Mouse (Mus musculus) neutrophil, adult 5-6 weeks (primary cell): Measurements from ENCODE around the gene Lrrc72. TPM values are rescaled to one million over a fixed set of nuclear protein-coding genes. Genes with fewer than 3 reads are reported as not detected.

Experiments used
- ATAC-seq: fragments of 151-379, 151-347 bp; 2 replicates; pipeline ENCODE4 v1.8.0; 2017; ENCODE audit warnings: mild to moderate bottlenecking, moderate TSS enrichment; ENCODE audit not compliant: insufficient number of reproducible peaks, poor library complexity, low FRiP score, severe bottlenecking; ENCODE audit errors: extremely low read depth
- total RNA-seq: library from RNA; stranded (forward); fragments of 200-1000 nt; gene quantifications from 2 replicates; pipeline ENCODE4 v1.2.3, GENCODE M21; 2017

Lrrc72 gene
- not detected in 2 replicates for total RNA-seq

DNA sequence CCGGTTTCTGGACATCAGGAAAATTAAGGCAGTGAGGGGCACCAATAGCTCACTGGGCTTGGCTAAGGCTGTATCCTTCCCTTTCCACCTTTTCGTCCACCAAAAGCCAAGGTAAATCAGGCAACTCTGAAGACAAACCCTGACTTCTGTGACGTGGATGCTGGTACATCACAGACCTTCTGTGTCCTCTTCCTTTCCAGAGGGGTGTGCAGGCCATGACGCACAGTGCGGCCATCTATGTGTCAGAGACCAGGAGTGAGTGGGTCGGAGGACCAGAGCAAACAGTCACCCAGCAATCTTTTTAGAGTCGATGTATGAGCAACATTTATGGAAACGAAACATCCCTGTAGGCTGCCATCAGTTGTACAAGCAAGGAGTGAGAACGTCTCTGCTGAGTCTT, at the start of gene Lrrc72:
TSS of gene Lrrc72 (minus strand) at position 101 of the 400 bp plus-strand sequence.
- no peak for ATAC-seq

DNA sequence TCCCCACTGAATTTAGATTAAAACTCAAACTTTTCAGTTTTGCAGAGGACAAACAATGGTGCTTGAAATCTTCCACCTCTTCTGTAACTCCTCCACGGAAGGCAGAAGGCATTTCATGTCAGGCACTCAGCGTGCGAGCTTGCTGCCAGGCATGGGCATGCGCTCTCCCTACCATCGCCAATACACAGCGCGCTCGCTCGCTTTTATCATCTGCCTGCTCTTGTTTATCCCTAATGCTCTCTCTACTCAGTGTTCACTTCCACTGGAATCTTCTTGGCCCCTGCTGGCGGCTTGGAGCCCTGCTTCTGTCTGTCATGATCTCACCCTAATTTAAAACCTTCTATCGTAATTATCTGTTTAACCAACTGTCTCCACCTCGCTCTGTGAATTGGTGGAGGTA, 49.1 kb upstream of the Lrrc72 start:
- ATAC-seq, result no peak

DNA sequence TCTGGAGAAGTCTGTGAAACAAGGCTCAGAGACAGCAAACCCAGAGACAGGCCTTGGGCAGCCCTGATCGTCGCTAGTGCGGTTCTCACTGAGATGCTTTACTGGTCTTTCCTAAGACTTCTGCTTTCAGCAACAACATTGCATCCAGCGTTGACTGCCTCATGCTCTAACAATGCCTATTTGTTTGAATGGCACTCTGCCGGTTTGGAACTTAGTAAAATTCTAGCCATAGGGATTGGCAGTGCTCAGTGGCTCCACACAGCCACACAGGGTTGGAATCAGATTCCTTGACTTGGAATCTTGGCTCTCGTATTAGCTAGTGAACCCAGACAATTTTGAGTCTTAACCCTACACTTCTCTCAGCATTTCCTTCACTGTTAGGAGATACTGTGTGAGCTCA, 38.1 kb upstream of the Lrrc72 start:
- ATAC-seq, result no peak

DNA sequence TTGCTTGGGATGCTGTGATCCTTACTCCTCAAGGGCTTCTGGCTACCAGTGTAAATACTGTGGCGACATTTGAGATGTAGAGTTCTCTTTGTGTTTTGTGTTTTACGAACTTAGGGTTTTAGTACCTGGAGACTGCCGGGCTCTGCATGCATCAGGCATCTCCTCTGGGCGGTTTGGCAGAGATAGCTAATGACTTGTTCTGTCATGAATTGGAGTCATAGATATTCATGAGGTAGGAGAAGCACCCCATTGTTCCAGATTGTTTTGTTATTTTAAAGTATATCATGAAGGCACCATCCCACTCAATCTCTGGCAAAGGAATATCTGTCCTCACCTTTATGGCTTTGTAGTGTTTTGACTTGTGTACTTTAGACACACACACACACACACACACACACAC, 37.3 kb upstream of the Lrrc72 start:
- no peak for ATAC-seq

DNA sequence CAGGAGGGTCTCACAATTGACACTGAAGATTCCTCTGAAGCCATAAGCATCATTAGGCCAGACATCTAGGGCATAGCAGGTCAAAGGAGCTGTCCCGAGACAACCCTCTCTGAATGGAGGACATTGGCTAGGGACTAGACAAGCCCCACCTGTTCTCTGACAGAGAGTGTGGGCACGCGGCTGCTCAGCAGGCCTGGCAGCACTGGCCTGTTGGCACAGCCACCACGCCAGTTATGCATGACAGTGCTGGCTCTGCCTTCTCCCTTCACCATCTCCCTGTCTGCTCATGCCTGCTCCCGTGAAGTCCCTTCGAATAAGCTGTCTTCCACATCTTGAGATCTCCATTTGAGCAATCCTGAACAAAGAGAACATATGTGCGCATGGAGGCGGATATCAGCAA, 36.4 kb upstream of the Lrrc72 start:
- no peak for ATAC-seq

DNA sequence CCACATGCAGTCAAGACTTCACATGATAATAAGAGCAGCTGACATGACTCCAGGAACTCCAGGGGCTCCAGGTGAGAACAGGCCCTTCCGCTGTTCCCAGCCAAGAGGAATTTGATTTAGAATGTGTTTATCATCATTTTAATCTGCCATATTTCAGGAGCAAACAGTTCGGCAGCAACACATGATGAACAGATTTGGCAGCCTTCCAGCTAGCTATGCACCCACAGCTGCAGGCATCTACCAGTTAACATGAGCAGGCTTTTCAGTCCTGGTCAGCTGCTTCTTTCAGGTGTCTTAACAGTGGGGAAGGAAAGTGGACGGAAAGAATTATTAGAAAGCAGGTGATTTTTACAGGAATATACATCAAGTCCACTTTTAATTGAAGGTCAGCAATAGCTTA, 21.6 kb upstream of the Lrrc72 start:
- ATAC-seq, result no peak

DNA sequence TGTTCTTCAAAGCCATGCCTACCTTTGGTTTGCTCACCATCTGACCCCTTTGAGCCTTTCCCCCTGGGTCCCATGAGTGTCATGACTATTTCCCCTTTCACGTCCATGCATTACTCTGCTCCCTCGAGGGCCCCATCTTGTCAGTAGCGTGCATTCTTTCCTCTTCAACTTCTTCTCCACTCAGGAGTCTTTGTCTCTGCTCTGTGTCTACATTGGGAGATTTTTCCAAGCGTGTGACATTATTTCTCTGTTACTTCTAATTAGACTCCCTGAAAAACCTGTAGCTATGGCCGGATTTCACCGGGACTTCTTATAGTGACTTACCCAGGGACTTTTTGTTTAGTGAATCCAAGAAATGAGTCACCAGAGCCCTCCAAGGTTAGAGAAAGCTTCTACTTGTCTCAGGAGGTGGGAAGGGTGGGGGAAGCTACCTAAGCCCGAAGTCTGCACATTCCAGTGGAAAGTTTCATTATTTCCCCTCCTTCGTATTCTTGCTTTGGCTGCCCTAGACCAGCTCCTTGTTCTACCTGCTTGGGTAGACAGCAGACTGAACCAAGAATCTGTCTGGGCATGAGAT, 14.6 kb upstream of the Lrrc72 start:
- ATAC-seq, result no peak

DNA sequence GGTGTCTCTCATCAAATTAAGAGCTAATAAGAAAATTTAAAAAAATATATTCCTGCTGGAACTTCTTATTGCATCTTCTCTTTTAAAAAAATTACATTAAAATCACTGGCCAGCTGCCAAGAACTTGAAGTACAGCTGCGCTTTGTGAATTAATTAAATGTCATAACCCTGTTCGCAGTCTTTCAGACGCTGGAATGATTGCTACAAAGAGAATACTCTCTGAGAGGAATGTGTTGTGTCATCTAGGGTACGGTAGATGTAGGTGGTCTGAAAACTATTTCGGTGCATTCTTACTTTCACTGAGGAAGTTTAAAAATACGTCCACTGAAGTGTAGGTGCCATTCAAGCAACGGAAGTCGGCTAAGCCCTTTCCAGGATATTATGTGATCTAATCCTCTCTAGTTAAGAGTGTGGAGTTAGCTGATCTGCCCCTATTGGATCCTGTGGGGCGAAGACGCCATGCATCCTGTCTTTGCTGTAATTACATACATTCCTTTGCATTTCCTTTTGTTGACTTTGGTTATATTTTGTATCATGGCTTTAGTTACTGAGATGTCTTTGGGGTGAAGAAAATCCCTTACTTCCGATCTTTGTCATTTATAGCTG, 9.0 kb upstream of the Lrrc72 start:
- no peak for ATAC-seq

DNA sequence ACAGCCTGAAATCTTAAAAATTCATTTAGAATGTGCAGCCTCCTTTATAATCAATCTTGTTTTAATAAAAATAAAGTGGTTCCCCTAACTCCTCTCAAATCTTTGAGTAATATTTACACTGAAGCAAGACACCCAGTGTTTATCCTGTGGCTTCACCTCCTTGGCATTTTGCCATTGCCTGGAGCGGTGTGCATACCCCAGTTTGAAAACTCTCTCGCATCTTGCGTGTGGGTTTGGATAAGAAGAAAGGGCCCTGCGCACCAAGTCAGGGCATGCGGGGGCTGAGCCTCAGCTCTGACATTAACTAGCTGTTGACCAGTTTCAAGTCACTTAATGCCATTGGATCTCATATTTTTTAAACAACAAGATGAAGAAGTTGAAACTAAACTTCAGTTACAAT, 2.2 kb upstream of the Lrrc72 start:
- ATAC-seq, result no peak

DNA sequence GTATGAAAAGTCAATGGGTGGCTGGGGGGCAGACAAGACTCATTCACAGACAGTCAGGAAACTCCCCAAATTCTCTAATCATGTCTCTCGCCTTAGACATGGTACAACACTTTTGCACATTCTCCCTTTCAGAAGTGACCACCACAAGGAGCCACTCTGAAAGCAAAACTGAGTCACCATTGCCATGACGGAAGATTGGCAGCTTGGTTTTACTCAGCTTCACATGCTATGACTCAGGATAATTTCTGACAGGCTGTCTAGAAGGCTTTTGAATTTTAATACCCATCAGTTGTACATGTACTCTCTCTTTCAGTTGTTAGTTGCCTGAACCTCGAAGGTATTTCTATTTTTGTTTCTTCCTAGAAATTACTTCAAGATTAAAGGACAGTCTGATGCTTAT, 12.0 kb downstream of the Lrrc72 start:
- ATAC-seq, result no peak

DNA sequence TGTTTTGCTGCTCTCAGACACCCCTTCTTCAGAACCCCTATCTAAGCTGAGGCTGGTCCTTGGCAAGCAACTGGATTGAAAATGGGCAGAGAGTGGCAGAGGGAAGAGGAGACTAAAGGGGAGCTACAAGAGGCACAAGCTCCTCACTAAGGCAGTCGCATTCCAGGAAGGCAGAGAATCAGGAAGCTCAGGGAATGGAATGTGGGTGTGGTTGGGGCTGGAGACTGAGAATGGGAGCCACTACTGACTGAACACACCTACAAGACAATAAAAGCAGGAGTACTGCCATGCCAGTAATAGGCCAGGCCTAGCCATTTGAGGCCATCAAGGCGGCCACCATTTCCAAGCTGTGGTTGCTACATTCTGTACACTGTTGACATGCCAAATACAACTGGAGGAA, 21.8 kb downstream of the Lrrc72 start:
- no peak for ATAC-seq

DNA sequence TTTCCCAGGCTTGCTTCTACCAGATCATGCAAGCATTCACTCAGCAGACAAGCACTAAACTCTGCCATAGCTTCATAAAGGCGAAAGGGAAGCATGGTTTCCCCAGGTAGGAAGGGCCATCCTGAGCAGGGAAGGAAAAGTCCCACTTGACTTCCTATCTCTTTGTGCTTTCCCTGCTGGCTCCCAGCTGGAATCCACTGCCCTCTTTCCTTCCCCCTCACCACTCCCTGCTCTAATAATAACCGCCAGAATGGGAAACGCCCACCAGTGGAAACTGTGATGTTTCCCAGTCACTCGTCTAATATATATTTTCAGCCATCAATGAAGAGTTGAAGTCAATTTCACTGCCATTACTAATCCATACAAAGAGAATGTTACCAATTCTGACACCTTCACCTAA, 28.8 kb downstream of the Lrrc72 start:
- no peak for ATAC-seq

DNA sequence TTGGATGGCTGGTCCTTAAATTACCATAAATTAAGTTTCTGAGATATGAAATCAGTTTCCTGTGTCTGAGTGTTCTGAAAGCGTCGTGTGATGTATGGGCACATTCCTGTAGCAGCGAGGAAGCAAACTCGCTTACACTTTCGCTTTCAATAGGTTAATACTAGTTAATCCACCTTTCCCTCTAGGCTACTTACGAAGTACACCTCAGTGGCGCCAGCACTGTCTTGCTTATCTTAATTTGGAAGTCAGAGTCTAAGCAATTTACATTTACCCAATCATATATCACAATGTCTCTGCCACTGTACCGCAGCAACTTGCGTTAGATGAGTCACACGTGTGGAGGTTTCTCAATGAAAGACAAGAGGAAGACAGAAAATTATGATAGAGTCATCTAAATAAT, 36.3 kb downstream of the Lrrc72 start:
- ATAC-seq, result 0 out of 2 replicates have a peak, but pooled peaks have one; percentile 34

DNA sequence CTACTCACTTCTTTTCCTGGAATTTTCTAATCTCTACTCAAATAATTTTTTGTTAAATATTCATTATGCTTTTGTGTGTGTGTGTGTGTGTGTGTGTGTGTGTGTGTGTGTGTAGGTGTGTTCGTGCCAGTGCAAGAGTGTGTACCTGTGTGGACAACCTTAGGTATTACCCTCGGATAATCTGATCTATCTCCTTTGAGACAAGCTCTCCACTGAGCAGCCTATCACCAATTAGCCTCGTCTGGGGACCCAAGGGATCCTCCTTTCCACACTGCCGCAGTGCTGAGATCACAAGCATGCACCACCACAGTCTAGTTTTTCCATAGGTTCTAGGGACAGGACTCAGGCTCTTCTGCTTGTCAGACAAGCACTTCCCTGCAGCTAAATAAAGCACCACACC, 37.0 kb downstream of the Lrrc72 start:
- ATAC-seq, result no peak

DNA sequence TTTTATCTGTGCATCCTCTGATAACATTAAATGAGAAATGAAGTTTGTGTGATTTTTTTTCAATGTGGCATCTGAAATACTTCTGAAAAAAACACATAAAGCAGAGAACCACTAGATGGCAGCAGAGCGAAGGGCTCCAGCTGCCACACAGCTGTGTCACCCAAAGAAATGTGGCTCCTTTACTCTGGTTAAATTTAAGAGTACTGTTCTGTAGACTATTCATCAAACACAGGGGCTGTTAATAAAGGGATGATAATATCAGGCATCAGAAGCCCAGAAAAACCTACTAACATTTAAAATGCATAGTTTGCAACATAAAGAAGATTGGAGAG, 38.1 kb downstream of the Lrrc72 start:
- peak; percentile 69; the same call in 1 of the 2 replicates for ATAC-seq

DNA sequence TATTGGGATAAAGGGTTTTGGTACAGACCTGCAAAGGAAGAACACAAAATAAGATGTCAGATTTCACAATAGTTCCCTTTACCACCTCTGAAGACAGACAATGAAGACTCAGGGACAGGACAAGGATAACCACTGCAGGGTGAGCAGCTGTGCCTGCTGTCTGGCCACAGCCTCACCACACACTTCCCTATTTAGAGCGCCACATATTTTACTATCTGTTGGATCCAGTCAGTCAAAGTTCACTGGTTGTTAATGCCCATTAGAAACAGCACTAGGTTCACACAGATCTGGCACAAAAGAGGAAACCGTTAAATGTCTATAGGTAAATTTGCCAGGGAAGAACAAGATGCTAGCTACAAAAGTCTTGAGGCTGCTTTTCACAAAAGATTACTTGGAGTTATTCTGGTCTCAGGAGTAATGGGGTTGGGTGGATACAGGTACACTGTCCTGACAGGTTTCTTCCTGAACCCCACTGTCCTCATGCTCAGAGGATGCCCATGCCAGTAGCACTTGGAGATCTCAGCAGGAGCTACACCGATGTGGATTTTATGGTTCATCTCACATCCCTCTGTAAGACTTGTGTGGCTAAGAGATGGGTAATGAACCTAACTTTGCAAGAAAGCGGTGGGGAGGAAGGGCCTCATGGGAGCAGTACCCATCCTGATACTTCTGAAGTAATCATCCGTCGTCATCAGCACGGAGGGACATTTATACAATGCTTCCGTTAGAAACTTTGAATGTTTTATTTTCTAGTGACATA, 38.6 kb downstream of the Lrrc72 start:
- ATAC-seq, result no peak

DNA sequence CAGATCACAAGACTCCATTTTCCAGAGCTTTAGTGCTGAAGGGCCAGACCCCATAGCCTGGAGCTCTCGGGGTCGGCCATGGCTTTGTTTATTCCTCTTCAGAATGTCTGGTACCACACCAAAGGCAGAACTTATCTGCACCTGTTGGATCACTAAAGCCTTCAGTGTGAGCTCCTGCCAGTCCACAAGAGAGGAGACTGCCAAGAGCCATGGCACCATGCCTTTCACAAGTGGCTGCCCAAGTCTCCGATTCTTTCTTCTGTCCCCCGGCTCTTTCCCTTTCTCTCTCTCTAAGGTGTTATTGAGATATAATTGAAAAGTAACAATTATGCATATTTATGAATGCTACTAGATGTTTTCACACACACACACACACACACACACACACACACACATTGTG, 43.1 kb downstream of the Lrrc72 start:
- no peak for ATAC-seq

DNA sequence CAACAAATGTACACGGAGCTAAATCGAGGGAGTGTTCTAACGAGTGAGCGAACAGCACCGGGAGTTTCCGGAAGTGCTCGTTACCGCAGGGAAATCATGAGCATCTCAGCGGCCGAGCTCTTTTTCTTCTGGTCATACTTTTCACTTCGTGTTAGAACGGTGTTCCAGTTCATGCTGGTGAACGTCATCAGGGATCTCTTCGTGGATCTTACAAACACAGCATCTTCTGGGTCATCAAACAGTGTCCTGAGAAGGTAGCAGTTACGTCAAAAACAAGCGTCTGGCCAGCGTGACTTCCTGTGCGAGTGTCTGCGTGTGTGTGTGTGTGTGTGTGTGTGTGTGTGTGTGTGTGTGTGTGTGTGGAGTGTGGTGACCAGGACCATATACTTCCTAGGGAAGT, 44.7 kb downstream of the Lrrc72 start:
- ATAC-seq, result no peak

DNA sequence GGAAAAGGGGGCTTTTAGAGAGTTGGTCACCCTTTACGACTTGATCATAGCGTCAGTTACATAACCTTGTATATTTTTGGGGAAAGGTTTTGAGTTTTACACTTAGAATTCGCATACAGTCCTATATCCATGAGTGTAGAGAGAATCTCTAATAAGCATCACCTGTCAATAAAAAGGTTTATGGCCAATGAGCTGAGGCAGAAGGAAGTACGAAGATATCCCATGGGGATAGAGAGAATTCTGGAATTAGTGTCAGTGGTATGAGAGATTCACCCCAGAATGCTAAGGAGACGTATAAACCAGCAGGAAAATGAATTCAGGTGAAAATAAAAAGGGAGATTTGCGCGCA, 45.4 kb downstream of the Lrrc72 start:
- ATAC-seq, result no peak

DNA sequence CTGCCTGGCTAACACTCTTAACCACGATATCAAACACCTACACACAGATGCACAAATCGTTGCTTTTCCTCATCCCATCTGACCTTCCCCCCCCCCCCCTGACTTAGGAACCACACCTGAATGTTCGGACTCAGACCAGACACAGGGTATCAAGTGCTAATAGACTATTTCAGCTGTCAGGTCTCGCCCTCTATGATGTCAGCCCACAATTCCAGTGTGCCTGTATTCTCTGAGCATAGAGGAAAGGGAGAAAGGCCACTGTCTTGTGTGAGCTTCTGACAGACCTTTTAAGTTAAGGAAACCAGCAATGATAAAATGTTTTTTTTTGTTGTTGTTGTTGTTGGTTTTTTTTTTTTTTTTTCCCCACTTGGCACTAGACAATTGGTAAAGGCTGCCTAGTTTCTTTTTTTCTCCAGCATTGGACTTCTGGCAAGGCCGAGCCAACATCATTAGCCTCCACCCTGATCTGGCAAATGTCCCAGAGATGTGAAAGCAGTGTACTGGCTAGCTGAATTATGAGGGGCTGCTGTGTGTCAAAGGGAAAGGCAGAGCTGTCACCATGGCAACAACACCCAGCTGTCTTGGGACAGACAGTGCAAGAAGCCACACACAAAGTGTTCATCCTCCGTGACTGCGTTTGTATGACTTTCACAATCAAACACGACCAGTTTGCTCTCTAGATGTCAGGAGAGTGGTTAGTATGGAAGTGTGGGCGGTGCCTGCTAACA, 46.0 kb downstream of the Lrrc72 start:
- peak; percentile 55 for ATAC-seq
